Mouse (Mus musculus) cortical plate, adult 2 months (tissue): ENCODE data around the gene Gast.

Experiments
- CTCF ChIP-seq: fragments of 200-500 bp; IDR thresholded peaks from 2 replicates; pipeline ENCODE4 v1.5.1; 2011; ENCODE audit warnings: mild to moderate bottlenecking, control low read depth, low read length; ENCODE audit not compliant: insufficient read depth; ENCODE audit errors: extremely low read depth
- POLR2A ChIP-seq: fragments of 200-500 bp; IDR thresholded peaks from 2 replicates; pipeline ENCODE4 v1.6.1; 2011; ENCODE audit warnings: mild to moderate bottlenecking, low read length, control low read depth; ENCODE audit not compliant: insufficient read depth; ENCODE audit errors: extremely low read depth

DNA sequence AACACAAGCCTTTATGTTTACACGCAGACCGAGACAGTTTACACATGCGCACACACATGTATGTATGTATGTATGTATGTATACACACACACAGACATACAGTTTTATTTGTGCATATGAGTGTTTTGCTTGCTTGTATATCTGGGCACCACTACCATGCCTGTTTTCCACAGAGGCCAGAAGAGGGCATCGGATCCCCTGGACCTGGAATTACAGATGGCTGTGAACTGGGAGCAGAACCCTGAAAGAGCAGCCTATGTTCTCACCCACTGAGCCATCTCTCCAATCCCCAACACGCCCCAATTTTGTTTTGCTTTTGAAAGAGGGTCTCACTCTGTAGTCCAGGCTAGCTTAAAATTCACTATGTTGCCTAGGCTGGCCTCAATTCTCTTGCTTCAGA lies 23.2 kb downstream of the Gast start:
- no peak for TF ChIP-seq CTCF
- TF ChIP-seq POLR2A: no peak
